Mouse (Mus musculus) granulocyte monocyte progenitor cell, adult 5-6 weeks (primary cell): ENCODE data around the gene Cited2. TPM values are rescaled to one million over a fixed set of nuclear protein-coding genes. Genes with fewer than 3 reads are reported as not detected.

Experiments used
- ATAC-seq: replicated peaks from 2 replicates; pipeline ENCODE4 v1.8.0; 2016; ENCODE audit warnings: mild to moderate bottlenecking, moderate TSS enrichment, inconsistent platforms; ENCODE audit not compliant: poor library complexity, severe bottlenecking
- total RNA-seq, 2 experiments: library from RNA; stranded (forward) in 1 of 2; stranded (reverse) in 1 of 2; fragments of 200-712, 200-1000 nt in 1 of 2; fragments of >200 nt in 1 of 2; fragmentation: Nextera tagmentation in 1 of 2; gene quantifications; 2 replicates each; pipeline ENCODE4 v1.2.3; 2014 to 2017

Cited2 gene
- total RNA-seq, 2 experiments from 2014 or later, result 64.9 to 128 TPM

DNA sequence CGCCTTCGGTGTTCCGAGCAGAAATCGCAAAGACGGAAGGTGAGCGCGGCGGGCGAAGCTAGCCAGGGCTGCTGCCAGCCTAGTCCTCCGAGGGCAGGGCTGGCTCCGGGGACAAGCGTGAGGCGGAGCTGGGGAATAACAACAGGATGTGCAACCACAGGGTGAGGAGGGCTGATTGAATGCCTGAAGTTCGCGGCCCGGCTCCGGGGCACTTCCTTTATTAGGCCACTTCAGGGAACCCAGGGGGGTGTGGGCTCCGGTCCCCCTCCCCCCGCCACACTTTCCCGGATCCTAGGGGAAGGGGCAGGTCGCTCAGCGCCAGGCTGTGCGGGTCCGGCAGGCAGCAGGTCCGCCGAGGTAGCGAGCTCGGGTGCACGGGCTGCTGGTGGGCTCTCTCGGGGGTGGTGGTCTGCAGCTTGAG is 413 bp downstream of the Cited2 start:
- ATAC-seq, result peak; percentile 33

- peak; percentile 5 for ATAC-seq
These were observed 1.1 kb downstream of the Cited2 start for GRCm38 (mm10) chr10:17723871-17724741.

DNA sequence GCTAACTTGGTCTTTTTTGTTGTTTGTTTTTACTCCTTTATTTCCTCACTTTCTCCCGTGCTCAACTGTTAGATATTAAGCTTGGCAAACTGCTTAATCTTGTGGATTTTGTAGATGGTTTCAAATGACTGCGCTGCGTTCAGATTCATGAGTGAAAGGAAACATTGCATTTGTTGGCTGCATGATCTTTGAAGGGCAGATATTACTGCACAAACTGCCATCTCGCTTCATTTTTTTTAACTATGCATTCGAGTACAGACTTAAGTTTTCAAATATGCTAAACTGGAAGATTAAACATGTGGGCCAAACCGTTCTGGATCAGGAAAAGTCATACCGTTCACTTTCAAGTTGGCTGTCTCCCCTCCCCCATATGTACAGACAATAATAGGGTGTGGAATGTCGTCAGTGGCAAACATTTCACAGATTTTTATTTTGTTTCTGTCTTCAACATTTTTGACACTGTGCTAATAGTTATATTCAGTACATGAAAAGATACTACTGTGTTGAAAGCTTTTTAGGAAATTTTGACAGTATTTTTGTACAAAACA is 2.1 kb downstream of the Cited2 start:
- no peak for ATAC-seq

GRCm38 (mm10) chr10:17725644-17726372 is 2.8 kb downstream of the Cited2 start:
- ATAC-seq, result no peak

GRCm38 (mm10) chr10:17726373-17726720 is 3.3 kb downstream of the Cited2 start:
- ATAC-seq, result no peak

DNA sequence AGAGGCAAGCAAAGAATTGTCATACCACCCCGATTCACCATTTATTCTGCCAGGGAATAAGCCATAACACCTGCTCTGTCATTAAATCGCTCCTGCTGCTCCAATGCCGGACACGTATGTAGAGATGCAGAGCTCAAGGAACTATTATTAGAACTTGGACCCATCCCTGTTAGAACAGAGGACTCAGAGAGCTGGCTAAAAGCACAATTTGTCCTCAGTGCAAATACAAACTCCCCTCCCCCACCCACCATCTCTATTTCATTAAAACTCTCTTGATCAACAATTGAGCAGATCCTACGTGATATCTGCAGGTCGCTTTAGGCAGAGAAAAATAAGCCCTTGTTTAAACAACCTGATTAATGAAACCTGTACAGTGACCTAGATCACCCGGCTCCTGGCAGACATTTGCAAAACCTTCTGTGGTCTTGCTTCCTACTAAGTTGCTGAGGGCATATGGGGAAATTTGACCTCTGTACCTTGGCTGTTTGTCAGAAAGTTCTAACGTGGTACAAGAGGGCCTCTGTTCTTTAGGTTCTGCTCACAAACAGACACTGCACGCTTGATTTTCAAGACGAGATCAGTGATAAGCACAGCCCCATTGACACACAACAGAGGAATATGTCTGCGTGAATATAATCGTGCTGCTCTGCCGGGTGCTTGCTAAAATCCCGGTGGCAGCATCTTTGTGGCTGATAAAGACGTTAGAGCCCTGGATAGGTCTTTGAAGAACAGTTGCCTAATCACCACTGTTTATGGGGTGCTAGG is 4.3 kb downstream of the Cited2 start:
- ATAC-seq, result peak; percentile 13

GRCm38 (mm10) chr10:17727926-17728279 is 4.9 kb downstream of the Cited2 start:
- ATAC-seq, result no peak

DNA sequence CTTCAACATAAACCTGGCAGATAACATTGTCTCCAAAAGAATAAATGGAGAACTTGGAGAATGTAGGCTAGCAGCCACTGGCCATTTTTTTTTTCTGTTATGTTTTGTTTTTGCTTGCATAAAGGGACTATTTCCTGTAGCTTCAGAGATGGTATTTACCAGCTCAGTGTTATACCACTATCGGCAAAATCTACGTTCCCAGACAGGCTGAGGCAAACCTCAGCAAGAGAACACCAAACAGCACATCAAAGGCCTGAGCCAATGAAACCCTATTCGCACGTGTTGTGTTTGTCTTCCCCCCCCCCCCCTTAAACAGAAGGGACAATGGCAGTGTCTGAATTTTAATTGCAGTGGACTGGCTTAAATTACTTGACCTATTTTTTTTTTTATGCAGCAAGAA is 5.7 kb downstream of the Cited2 start:
- no peak for ATAC-seq

DNA sequence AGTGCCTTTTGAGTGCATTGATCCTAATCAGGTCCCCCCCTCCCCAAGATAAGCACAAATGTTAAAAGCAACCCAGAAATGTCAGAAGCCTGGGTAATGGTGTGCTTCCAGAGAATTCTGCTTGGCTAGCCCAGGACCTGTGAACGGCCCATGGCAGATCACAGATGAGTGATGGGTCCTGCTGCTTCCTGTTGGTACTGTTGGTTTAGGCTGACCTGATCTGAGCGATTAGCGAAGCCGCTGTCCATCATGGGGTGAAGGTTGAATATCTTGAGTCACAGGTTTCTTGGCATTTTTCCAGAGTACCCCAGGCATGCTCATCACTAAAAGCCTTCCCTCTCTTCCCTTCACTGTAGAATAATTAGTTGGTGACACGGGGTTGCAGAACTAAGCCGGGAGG is 6.5 kb downstream of the Cited2 start:
- no peak for ATAC-seq

DNA sequence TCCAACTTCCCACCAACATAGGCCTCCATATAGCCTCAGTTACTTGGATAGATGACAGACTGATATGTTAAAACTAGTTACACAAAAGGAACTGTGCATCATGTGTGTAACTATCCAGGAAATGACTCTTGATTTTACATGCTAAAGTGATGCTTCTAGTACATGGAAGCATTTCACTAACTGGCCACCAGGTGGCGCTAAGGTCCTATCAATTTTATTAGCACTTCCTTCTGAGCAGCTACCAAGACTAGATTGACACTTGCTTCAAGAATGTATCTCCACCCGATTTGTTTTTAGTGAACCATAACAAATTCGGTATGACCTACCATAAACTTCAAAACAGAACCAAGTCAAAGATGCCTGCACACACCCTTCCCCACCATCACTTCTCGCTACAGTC is 10.0 kb downstream of the Cited2 start:
- ATAC-seq, result peak; percentile 90

DNA sequence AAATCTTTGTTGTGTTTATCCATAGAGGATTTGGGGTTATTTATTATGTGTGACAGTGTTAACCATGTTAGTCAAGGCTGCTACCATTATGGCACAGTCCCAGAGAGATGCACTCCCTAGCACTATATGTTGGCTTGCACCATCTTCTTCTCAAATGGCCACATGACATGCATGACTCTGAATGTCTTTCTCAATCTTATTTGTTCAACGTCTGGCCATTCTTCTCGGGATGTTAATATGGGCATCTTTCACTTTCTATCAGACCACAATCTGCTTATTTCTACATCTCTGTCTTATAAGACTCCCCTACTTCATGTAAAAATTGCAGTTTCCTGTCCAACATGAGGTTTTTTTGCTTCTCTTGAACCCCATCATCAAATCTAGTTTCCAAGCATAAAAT is 19.6 kb downstream of the Cited2 start:
- peak; percentile 91 for ATAC-seq

DNA sequence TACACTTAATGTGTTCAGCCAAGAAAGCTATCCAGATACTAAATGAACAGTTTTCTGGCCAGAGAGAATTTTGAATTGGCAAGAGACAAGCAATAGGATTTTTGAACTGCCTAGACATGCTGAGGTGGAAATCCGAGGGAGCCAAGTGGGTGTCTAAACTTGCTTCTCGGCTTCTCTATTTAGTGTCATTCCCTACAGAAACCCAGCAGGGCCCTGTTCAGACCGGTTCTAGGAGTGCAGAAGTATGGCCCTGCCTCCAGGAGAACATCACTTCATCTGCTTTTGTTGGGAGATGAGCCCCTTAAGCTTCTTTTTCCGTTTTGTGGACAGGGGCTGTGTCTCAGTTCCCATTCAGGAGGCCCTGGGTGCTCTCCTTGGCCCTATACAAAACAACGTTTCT is 29.5 kb downstream of the Cited2 start:
- no peak for ATAC-seq

- no peak for ATAC-seq
These were observed 36.8 kb downstream of the Cited2 start for GRCm38 (mm10) chr10:17759772-17760171.

DNA sequence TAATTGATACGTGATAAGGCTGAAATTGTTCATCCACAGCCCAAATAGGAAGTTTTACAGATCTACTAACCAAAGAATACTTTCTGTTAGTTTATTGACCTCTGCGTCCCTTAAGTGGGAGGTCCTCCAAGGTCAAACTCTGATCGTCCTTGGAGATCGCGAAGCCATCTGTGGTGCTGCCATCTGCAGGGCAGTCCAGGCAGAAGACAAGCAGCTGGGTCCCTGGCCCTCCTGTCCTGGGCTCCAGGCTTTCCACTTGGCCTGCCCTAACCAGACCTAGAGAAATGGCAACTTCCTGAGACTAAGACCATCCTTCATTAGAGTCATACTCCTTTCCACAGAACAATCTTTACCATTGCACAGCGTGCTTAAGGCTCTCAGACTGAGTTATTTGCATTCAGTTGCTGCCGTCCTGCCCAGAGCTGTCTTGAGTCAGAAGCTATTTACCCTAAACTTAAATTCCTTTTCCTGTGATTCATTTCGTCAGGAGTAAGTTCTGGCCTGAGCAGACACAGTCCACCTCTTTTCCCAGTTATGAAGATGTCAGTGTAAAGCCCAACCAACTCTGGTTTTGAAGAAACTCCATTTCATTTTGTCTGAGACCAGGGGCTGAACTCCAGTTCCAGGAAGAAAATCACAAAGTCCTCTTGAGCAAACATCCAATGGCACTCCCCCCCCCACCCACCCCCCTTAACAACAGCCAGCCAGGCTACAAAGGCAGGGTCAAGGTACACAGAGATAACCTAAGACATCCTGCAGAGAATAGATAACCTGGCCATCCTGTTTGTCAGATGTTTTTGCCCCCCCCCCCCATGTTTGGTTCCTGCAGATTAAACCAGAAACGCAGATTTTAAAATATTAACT is 38.0 kb downstream of the Cited2 start:
- ATAC-seq, result 0 out of 2 replicates have a peak, but pooled peaks have one; percentile 37

DNA sequence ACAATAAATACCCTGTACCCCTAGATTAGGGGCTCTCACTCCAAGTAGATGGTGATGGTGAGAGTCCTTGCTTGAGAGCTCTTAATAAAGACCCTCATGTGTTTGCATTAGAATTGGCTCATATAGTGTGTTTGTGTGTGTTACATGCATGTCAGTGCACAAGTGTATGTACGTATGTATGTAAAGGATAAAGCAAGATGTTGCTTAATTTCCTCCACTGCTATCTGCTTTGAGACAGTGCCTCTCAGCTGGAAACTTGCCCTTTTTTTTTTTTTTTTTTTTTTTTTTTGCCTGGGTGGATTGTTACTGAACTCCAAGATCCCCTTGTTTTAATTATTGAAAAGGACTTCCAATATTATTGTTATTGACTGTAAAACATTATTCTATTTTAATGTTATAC is 38.6 kb downstream of the Cited2 start:
- peak; percentile 35; the same call in 1 of the 2 replicates for ATAC-seq

DNA sequence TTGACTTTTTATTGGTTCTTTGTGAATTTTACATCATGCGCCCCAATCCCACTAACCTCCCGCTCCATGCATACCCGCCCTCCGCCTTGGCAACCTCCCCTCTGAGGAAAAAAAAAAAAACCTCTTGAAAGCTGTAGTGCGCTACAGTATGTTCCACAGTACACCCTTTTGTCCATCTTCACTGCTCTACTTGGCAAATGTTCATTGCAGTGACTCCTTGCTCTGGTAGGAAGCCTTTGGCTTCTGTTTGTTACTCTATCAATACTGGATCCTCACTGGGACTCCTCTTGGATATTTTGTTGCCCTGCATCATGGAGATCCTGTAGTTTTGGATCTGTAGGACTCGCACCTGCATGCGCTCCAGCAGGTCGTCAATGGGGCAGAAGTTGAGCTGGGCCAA is 39.9 kb downstream of the Cited2 start:
- no peak for ATAC-seq

DNA sequence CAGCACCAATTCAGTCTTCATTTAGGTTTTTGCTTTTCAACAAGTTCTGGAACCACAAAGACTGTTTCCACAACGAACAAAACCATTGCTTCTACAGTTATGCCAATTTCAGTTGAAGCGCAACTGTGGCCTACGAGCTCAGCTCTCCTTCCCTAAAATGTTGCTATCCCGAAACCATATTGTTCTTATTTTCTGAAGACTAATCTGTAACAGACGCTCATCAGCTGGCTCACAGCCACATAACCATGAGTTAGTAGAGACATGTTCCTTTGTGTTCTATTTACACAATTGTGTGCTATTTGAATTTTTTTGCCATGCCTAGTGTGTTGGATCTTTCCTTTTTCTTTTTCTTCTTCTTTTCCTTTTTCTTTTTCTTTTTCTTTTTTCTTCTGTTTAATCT is 46.8 kb downstream of the Cited2 start:
- ATAC-seq, result peak; percentile 24

DNA sequence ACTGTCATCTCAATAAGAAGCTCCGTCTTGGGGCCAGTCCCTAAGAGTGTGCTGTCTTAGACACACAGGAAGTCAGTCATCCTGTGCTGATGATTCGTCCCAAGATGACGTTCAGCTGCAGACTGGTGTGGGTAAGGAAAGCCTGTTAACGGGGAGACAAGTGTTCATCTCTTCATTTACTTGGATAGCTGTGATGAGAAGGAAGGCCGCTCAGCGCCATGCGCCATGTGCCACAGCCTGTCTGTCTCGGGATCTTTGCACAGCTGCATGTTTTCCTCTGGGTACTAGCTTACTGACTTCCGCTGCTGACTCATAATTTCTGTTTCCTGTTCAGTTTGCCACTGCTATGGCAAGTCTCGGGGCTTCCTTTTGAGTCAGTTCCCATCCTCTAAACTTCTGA is 49.3 kb downstream of the Cited2 start:
- peak; percentile 79 for ATAC-seq

GRCm38 (mm10) chr10:17774366-17774765 is 51.3 kb downstream of the Cited2 start:
- ATAC-seq, result no peak

- peak; percentile 83 for ATAC-seq
These were observed 52.1 kb downstream of the Cited2 start for GRCm38 (mm10) chr10:17775079-17775478.
